Mouse (Mus musculus) left cerebral cortex, adult 2 months (tissue): ENCODE results near the gene Tceanc. TPM values are rescaled to one million over a fixed set of nuclear protein-coding genes. Genes with fewer than 3 reads are reported as not detected.
"Not testable (repeated sequence)": the region's sequence is repeated elsewhere in the genome, so short reads cannot be mapped to it uniquely, and the experiment has no call there.

ENCODE experiments used
- DNase-seq, 2 experiments: peaks; one replicate each; pipeline ENCODE4 v3.0.0; 2021 to 2022; ENCODE audit warnings: low spot score in 2 of 2, mixed read lengths in 1 of 2; ENCODE audit errors: extremely low spot score in 1 of 2
- H3K27ac ChIP-seq: fragments of 200-600 bp; 2 replicates; pipeline ENCODE4 v1.8.1; 2022
- H3K4me3 ChIP-seq: fragments of 200-600 bp; 2 replicates; pipeline ENCODE4 v1.8.1; 2022
- CTCF ChIP-seq: fragments of 200-600 bp; IDR thresholded peaks from 2 replicates; pipeline ENCODE4 v1.8.1; 2022; ENCODE audit warnings: antibody characterized with exemption, mild to moderate bottlenecking, moderate library complexity
- intact Hi-C: fragments of 180-260 bp; cut with DNase I; formaldehyde crosslinking; loops from one replicate; pipeline ENCODE4 v1.15.1; 2025
- total RNA-seq, 2 experiments: library from RNA; stranded (reverse); gene quantifications; 2 replicates each; pipeline ENCODE4 v1.2.3; 2021

Gene Tceanc
- total RNA-seq, 2 experiments from 2014 or later: 1.4 to 2.9 TPM

- H3K27ac ChIP-seq: no peak overlapping the region
- TF ChIP-seq CTCF: no peak
- DNase-seq: no peak
- no peak overlapping the region for H3K4me3 ChIP-seq
- intact Hi-C loops: loop anchor here (10.0 kb wide), 1 partner anchor 108 kb away; no protein-coding TSS in a partner anchor
Observed at GRCm38 (mm10) chrX:166516631-166517030, 1.7 kb downstream of the Tceanc start.

- H3K27ac ChIP-seq: no peak overlapping the region
- no peak for TF ChIP-seq CTCF
- DNase-seq: no peak
- intact Hi-C loops: loop anchor here (10.0 kb wide), 1 partner anchor 109 kb away; no protein-coding TSS in a partner anchor
- H3K4me3 ChIP-seq: no peak overlapping the region
Observed at GRCm38 (mm10) chrX:166515923-166516322, 2.4 kb downstream of the Tceanc start.

DNA sequence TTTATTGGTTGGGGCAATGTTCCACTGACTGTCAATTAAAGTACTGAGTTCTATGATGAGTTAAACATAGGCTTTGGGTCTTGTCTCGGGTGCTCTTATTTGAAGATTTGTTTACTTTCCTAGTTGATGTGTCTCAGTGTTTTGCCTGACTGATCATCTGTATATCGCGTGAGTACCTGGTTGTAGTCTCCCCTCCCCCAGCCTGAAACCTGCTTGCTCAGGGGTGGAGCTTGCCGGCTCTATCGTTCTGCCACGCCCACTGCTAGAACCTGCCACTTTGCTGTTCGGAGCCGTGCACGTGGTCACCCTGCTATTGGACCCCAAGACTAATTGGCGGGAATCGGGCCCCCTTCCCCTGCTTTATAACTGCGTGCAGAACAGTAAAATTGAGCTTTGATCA lies 4.3 kb downstream of the Tceanc start:
- intact Hi-C loops: loop anchor here (5.0 to 10.0 kb wide), 2 partner anchors 111 to 693 kb away; partner anchors contain the start of gene Tmsb4x
- not testable (repeated sequence) for H3K27ac ChIP-seq, H3K4me3 ChIP-seq, DNase-seq

- no peak for DNase-seq
- intact Hi-C loops: loop anchor here (5.0 to 10.0 kb wide), 2 partner anchors 113 to 695 kb away; partner anchors contain the start of gene Tmsb4x
- Histone ChIP-seq H3K27ac (no peak overlapping the region), H3K4me3 (no peak overlapping the region)
- no peak for TF ChIP-seq CTCF
Observed at GRCm38 (mm10) chrX:166512071-166512470, 6.3 kb downstream of the Tceanc start.

DNA sequence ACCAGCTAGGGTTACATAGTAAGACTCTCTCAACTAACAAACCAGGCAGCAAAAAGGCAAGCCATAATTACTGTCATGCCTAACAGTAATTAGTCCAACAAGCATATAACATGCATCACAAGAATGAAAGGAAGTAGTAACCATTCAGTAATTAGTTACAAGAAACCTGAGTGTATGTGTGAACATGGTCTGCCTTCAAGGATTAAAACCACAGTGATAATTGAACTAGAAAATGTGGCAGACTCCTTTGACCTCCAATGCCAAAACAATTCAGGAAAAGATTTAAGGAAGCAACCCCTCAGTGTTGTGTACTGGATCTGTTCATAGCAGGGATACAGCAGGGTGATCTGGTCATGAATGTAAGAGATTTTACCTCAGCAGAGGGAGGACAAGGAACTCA lies 7.3 kb downstream of the Tceanc start:
- DNase-seq: no peak
- Histone ChIP-seq H3K27ac (no peak overlapping the region; the same call in 1 of the 2 replicates), H3K4me3 (no peak overlapping the region)
- intact Hi-C loops: loop anchor here (2.0 to 10.0 kb wide), 3 partner anchors 70 to 696 kb away; partner anchors contain the start of genes Ofd1, Tmsb4x and Trappc2
- TF ChIP-seq CTCF: no peak

GRCm38 (mm10) chrX:166509761-166510738 lies 8.3 kb downstream of the Tceanc start:
- TF ChIP-seq CTCF: peak; percentile 43
- Histone ChIP-seq H3K27ac (peak overlapping the region; percentile 98), H3K4me3 (peak overlapping the region; percentile 56)
- peak; percentile 87 to 88 for DNase-seq
- intact Hi-C loops: loop anchor here (1.0 to 10.0 kb wide), 4 partner anchors 31 to 697 kb away; partner anchors contain the start of genes Ofd1, Rab9, Tmsb4x and Trappc2

- TF ChIP-seq CTCF: no peak
- no peak for DNase-seq
- intact Hi-C loops: no loop called here
- no peak overlapping the region for H3K4me3 ChIP-seq
- no peak overlapping the region for H3K27ac ChIP-seq
Observed at GRCm38 (mm10) chrX:166504421-166504820, 13.9 kb downstream of the Tceanc start.

- DNase-seq: no peak
- no peak overlapping the region for H3K4me3 ChIP-seq
- H3K27ac ChIP-seq: no peak overlapping the region
- intact Hi-C loops: no loop called here
- TF ChIP-seq CTCF: no peak
Observed at GRCm38 (mm10) chrX:166499496-166500190, 18.7 kb downstream of the Tceanc start.

DNA sequence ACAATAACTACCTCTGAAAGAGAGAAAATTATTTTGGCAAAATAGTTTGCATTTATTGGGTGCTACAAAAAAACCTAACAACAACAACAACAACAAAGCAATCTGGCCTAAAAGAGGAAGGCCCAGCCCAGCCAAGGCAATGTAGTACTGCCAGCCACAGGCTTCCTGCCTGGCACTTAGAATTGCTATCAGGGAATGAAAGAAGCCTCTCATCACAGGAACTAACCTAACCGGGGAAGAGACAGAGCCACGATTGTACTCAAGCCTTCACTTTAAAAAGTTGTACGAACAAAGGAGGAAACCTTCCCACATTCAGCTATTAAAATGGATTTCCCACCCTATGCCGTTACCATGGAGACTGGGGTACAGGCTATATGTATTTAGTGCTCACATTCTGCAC lies 20.6 kb downstream of the Tceanc start:
- DNase-seq: no peak
- H3K4me3 ChIP-seq: no peak overlapping the region
- TF ChIP-seq CTCF: no peak
- intact Hi-C loops: no loop called here
- no peak overlapping the region for H3K27ac ChIP-seq

DNA sequence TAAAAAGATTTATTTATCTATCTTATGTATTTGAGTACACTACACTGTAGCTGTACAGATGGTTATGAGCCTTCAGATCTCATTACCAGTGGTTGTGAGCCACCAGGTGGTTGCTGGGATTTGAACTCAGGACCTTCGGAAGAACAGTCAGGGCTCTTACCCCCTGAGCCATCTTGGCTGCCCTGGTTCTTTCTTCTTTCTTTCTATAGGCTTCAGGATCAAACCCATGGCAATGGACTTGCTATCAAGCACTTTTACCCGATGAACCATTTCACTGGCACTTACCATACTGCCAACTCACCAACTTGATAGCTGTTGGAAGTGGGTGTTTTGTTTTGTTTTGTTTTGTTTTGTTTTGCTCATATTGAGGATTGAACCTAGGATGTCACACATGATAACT lies 23.3 kb downstream of the Tceanc start:
- H3K27ac ChIP-seq: no peak overlapping the region
- no peak for TF ChIP-seq CTCF
- intact Hi-C loops: no loop called here
- DNase-seq: no peak
- H3K4me3 ChIP-seq: no peak overlapping the region

- no peak for TF ChIP-seq CTCF
- intact Hi-C loops: loop anchor here (1.0 to 5.0 kb wide), 2 partner anchors 31 to 37 kb away; partner anchors contain the start of genes Ofd1 and Trappc2
- peak; percentile 84 to 87 for DNase-seq
- H3K27ac ChIP-seq: peak within 1 kb of the TSS; percentile 84
- peak within 1 kb of the TSS; percentile 50 for H3K4me3 ChIP-seq
Observed at GRCm38 (mm10) chrX:166479365-166479983, 38.9 kb downstream of the Tceanc start, which contains the start of gene Rab9. Rab9 (minus strand) TSS chrX:166479867.
